Mouse (Mus musculus): ENCODE measurements around the gene Asb5. TPM values are rescaled to one million over a fixed set of nuclear protein-coding genes. Genes with fewer than 3 reads are reported as not detected.

The Asb5 gene
- total and polyA plus RNA-seq, 3 experiments: not detected

- Histone ChIP-seq H3K4me2 (ENCODE audit: insufficient read depth, low read depth, poor library complexity, severe bottlenecking) (no peak overlapping the region), H3K4me1 (ENCODE audit: control insufficient read depth in 1 of 2, insufficient read depth in 2 of 2) (peaks cover 3 to 18% of the 10 kb centered on the region in 2 experiments; a peak in 3 of 4 replicates), H3K36me3 (replicated peaks in 1 of 2; ENCODE audit: control insufficient read depth in 1 of 2, insufficient read depth in 1 of 2, low read length in 1 of 2) (no peaks in the 10 kb centered on the region), H3K27ac (ENCODE audit: insufficient read depth, low read depth) (no peak overlapping the region), H3K4me3 (replicated peaks in 1 of 3; ENCODE audit: low read depth in 2 of 3, low read length in 2 of 3, poor library complexity in 1 of 3) (no peak overlapping the region), H3K79me2 (replicated peaks; ENCODE audit: control insufficient read depth, extremely low read depth, insufficient read depth, poor library complexity, severe bottlenecking) (no peaks in the 10 kb centered on the region), H3K9me3 (replicated peaks; ENCODE audit: low read length) (no peaks in the 10 kb centered on the region), H3K9ac (ENCODE audit: insufficient read depth, low read depth) (no peak overlapping the region), H3K27me3 (replicated peaks) (no peaks in the 10 kb centered on the region)
- in situ Hi-C loops (cut with MboI; ENCODE audit: low pct_ligation_motif_present, low pct_unique_long_range_greater_than_20kb, low sequenced_read_pairs): no loop called here
- dilution Hi-C loops (cut with MboI; ENCODE audit: extremely low pct_ligation_motif_present, extremely low pct_unique_long_range_greater_than_20kb, low sequenced_read_pairs): no loop called here
- TF ChIP-seq PAX5 (IDR thresholded peaks at IDR 0.05; ENCODE audit: low read length) (no peak), MEF2A (IDR thresholded peaks at IDR 0.05; ENCODE audit: borderline replicate concordance, low read depth, low read length) (peak; percentile 31; the same call in 1 of the 2 replicates), TBP (conservative IDR thresholded peaks at IDR 0.05; ENCODE audit: low read depth, low read length) (0 out of 2 replicates have a peak, but pooled peaks have one; percentile 16)
- DNase-seq (ENCODE audit: extremely low read depth): peak; percentile 51
Measured at GRCm38 (mm10) chr8:54562137-54562536, 32.8 kb downstream of the Asb5 start.

GRCm38 (mm10) chr8:54565181-54565580 is 35.8 kb downstream of the Asb5 start:
- in situ Hi-C loops (cut with MboI; ENCODE audit: low pct_ligation_motif_present, low pct_unique_long_range_greater_than_20kb, low sequenced_read_pairs): no loop called here
- Histone ChIP-seq H3K36me3 (replicated peaks in 1 of 2; ENCODE audit: control insufficient read depth in 1 of 2, insufficient read depth in 1 of 2, low read length in 1 of 2) (no peaks in the 10 kb centered on the region), H3K9me3 (replicated peaks; ENCODE audit: low read length) (no peaks in the 10 kb centered on the region), H3K27ac (ENCODE audit: insufficient read depth, low read depth) (no peak overlapping the region), H3K79me2 (replicated peaks; ENCODE audit: control insufficient read depth, extremely low read depth, insufficient read depth, poor library complexity, severe bottlenecking) (no peaks in the 10 kb centered on the region), H3K27me3 (replicated peaks) (no peaks in the 10 kb centered on the region), H3K4me3 (replicated peaks in 1 of 3; ENCODE audit: low read depth in 2 of 3, low read length in 2 of 3, poor library complexity in 1 of 3) (no peak overlapping the region), H3K4me2 (ENCODE audit: insufficient read depth, low read depth, poor library complexity, severe bottlenecking) (no peak overlapping the region), H3K4me1 (ENCODE audit: control insufficient read depth in 1 of 2, insufficient read depth in 2 of 2) (peaks cover 3 to 18% of the 10 kb centered on the region in 2 experiments; a peak in 3 of 4 replicates), H3K9ac (ENCODE audit: insufficient read depth, low read depth) (no peak overlapping the region)
- dilution Hi-C loops (cut with MboI; ENCODE audit: extremely low pct_ligation_motif_present, extremely low pct_unique_long_range_greater_than_20kb, low sequenced_read_pairs): no loop called here
- TF ChIP-seq NRF1 (IDR thresholded peaks at IDR 0.05; ENCODE audit: low read depth, low read length): no peak
- TF ChIP-seq CHD2 (IDR thresholded peaks at IDR 0.05; ENCODE audit: low read length): no peak
- no peak for TF ChIP-seq GABPA (IDR thresholded peaks at IDR 0.05; ENCODE audit: insufficient replicate concordance, low read depth, low read length)
- no peak for TF ChIP-seq ZNF384 (IDR thresholded peaks at IDR 0.05; ENCODE audit: low read depth, low read length)
- TF ChIP-seq MYC (IDR thresholded peaks at IDR 0.05; ENCODE audit: low read depth, low read length): no peak
- no peak for TF ChIP-seq EP300 (IDR thresholded peaks at IDR 0.05; ENCODE audit: low read length)
- TF ChIP-seq ZC3H11A (IDR thresholded peaks at IDR 0.05; ENCODE audit: low read depth, low read length): no peak
- no peak for TF ChIP-seq CHD1 (IDR thresholded peaks at IDR 0.05; ENCODE audit: low read depth, low read length)
- no peak for TF ChIP-seq TCF12 (IDR thresholded peaks at IDR 0.05; ENCODE audit: low read depth, low read length)
- TF ChIP-seq JUN (IDR thresholded peaks at IDR 0.05; ENCODE audit: insufficient read depth, low read depth, low read length): no peak
- no peak for TF ChIP-seq MEF2A (IDR thresholded peaks at IDR 0.05; ENCODE audit: borderline replicate concordance, low read depth, low read length)
- no peak for TF ChIP-seq HCFC1 (IDR thresholded peaks at IDR 0.05; ENCODE audit: low read depth, low read length)
- TF ChIP-seq SIN3A (IDR thresholded peaks at IDR 0.05; ENCODE audit: low read length): no peak
- no peak for TF ChIP-seq MAFK (IDR thresholded peaks at IDR 0.05; ENCODE audit: insufficient replicate concordance, low read length)
- no peak for TF ChIP-seq IRF4 (IDR thresholded peaks at IDR 0.05; ENCODE audit: low read depth, low read length)
- no peak for TF ChIP-seq POLR2A (IDR thresholded peaks at IDR 0.05; ENCODE audit: low read depth, low read length)
- TF ChIP-seq JUND (conservative IDR thresholded peaks at IDR 0.05; ENCODE audit: low read depth, low read length): no peak
- TF ChIP-seq SMC3 (IDR thresholded peaks at IDR 0.05; ENCODE audit: low read depth, low read length): no peak
- TF ChIP-seq ELF1 (IDR thresholded peaks at IDR 0.05; ENCODE audit: low read depth, low read length): no peak
- DNase-seq (ENCODE audit: extremely low read depth): no peak

Measured in CH12.LX (cell line).